Mouse (Mus musculus): ENCODE measurements around the gene Nrbf2.
A peak's percentile ranks its signal among the peaks of the same experiment; 100 is the strongest.

Nrbf2 gene

GRCm38 (mm10) chr10:67291087-67291486, 6.0 kb upstream of the Nrbf2 start:
- no peak for DNase-seq

- DNase-seq, result no peak
These were observed 5.5 kb upstream of the Nrbf2 start for GRCm38 (mm10) chr10:67290622-67291021.

GRCm38 (mm10) chr10:67287877-67288276, 2.8 kb upstream of the Nrbf2 start:
- DNase-seq, result peak; percentile 87

- peak; percentile 57 for DNase-seq
These were observed 337 bp downstream of the Nrbf2 start for GRCm38 (mm10) chr10:67284761-67285175.

- peak; percentile 83 for DNase-seq
These were observed 794 bp downstream of the Nrbf2 start for GRCm38 (mm10) chr10:67284311-67284710.

GRCm38 (mm10) chr10:67283516-67283915, 1.6 kb downstream of the Nrbf2 start:
- DNase-seq, result no peak

GRCm38 (mm10) chr10:67282531-67282930, 2.6 kb downstream of the Nrbf2 start:
- no peak for DNase-seq

- peak; percentile 32 for DNase-seq
These were observed 3.3 kb downstream of the Nrbf2 start for GRCm38 (mm10) chr10:67281852-67282251.

- no peak for DNase-seq
These were observed 9.2 kb downstream of the Nrbf2 start for GRCm38 (mm10) chr10:67275916-67276315.

GRCm38 (mm10) chr10:67264852-67265251, 20.3 kb downstream of the Nrbf2 start:
- DNase-seq, result peak; percentile 81

GRCm38 (mm10) chr10:67253115-67253514, 32.0 kb downstream of the Nrbf2 start:
- no peak for DNase-seq

- DNase-seq, result peak; percentile 38
These were observed 32.8 kb downstream of the Nrbf2 start for GRCm38 (mm10) chr10:67252353-67252752.

- DNase-seq, result no peak
These were observed 34.3 kb downstream of the Nrbf2 start for GRCm38 (mm10) chr10:67250846-67251245.

- DNase-seq, result no peak
These were observed 35.6 kb downstream of the Nrbf2 start for GRCm38 (mm10) chr10:67249486-67249885.

- peak; percentile 72 for DNase-seq
These were observed 38.0 kb downstream of the Nrbf2 start for GRCm38 (mm10) chr10:67247145-67247544.

- DNase-seq, result no peak
These were observed 54.7 kb downstream of the Nrbf2 start for GRCm38 (mm10) chr10:67230439-67230838.

- DNase-seq, result no peak
These were observed 58.6 kb downstream of the Nrbf2 start for GRCm38 (mm10) chr10:67226543-67226942.

- DNase-seq, result peak; percentile 69
These were observed 59.0 kb downstream of the Nrbf2 start for GRCm38 (mm10) chr10:67226109-67226508.

- no peak for DNase-seq
These were observed 59.6 kb downstream of the Nrbf2 start for GRCm38 (mm10) chr10:67225528-67225927.

- DNase-seq, result no peak
These were observed 61.2 kb downstream of the Nrbf2 start for GRCm38 (mm10) chr10:67223942-67224341.

GRCm38 (mm10) chr10:67221284-67221683, 63.8 kb downstream of the Nrbf2 start:
- DNase-seq, result no peak

- no peak for DNase-seq
These were observed 64.9 kb downstream of the Nrbf2 start for GRCm38 (mm10) chr10:67220251-67220650.

GRCm38 (mm10) chr10:67218873-67219565, 66.1 kb downstream of the Nrbf2 start:
- no peak for DNase-seq

- no peak for DNase-seq
These were observed 68.2 kb downstream of the Nrbf2 start for GRCm38 (mm10) chr10:67216872-67217271.
